Mouse (Mus musculus) MEL (cell line): ENCODE results near the gene Wfdc5. TPM values are rescaled to one million over a fixed set of nuclear protein-coding genes. Genes with fewer than 3 reads are reported as not detected.
A peak's percentile ranks its signal among the peaks of the same experiment; 100 is the strongest.

Experiments
- DNase-seq: peaks from one replicate; pipeline ENCODE4 v3.0.0; 2011; ENCODE audit warnings: low read depth, low spot score
- H3K27ac ChIP-seq: 2 replicates; pipeline ENCODE4 v1.5.1; 2012; ENCODE audit warnings: low read depth, mild to moderate bottlenecking, control low read depth, low read length, moderate library complexity; ENCODE audit not compliant: control insufficient read depth
- H3K27me3 ChIP-seq, 2 experiments: fragments of 150-350 bp in 1 of 2; sonication (generic) in 1 of 2; 2 replicates each; pipeline ENCODE4 v1.6.1; 2012; ENCODE audit warnings: low read length in 2 of 2, mild to moderate bottlenecking in 2 of 2, improper control_type of control experiment in 1 of 2, moderate library complexity in 1 of 2; ENCODE audit not compliant: insufficient read depth in 2 of 2, control insufficient read depth in 1 of 2
- H3K36me3 ChIP-seq, 2 experiments: 2 replicates each; pipeline ENCODE4 v1.6.1; 2012 to 2014; ENCODE audit warnings: low read length in 2 of 2, improper control_type of control experiment in 1 of 2, inconsistent platforms in 1 of 2, mild to moderate bottlenecking in 1 of 2; ENCODE audit not compliant: insufficient read depth in 2 of 2, control insufficient read depth in 1 of 2
- H3K4me1 ChIP-seq, 2 experiments: fragments of 150-350 bp in 1 of 2; sonication (generic) in 1 of 2; 2 replicates each; pipeline ENCODE4 v1.6.1; 2012; ENCODE audit warnings: low read length in 2 of 2, improper control_type of control experiment in 1 of 2, mild to moderate bottlenecking in 1 of 2; ENCODE audit not compliant: insufficient read depth in 2 of 2, control insufficient read depth in 1 of 2
- H3K4me3 ChIP-seq, 2 experiments: fragments of 150-350 bp in 1 of 2; sonication (generic) in 1 of 2; 2 replicates each; pipeline ENCODE4 v1.5.1; 2012; ENCODE audit warnings: low read depth in 2 of 2, low read length in 2 of 2, mild to moderate bottlenecking in 2 of 2, moderate library complexity in 2 of 2, control low read depth in 1 of 2, improper control_type of control experiment in 1 of 2; ENCODE audit not compliant: control insufficient read depth in 1 of 2, insufficient read depth in 1 of 2
- H3K79me2 ChIP-seq: 2 replicates; pipeline ENCODE4 v1.6.1; 2012; ENCODE audit warnings: mild to moderate bottlenecking, low read length, moderate library complexity; ENCODE audit not compliant: control insufficient read depth, poor library complexity, insufficient read depth
- H3K9ac ChIP-seq: 2 replicates; pipeline ENCODE4 v1.6.1; 2012; ENCODE audit warnings: low read depth, mild to moderate bottlenecking, control low read depth, low read length, moderate library complexity; ENCODE audit not compliant: control insufficient read depth, poor library complexity, severe bottlenecking
- H3K9me3 ChIP-seq: fragments of 150-350 bp; sonication (generic); replicated peaks from 2 replicates; pipeline ENCODE4 v1.6.1; 2012; ENCODE audit warnings: mild to moderate bottlenecking, low read length, improper control_type of control experiment, moderate library complexity; ENCODE audit not compliant: insufficient read depth
- CHD1 ChIP-seq: IDR thresholded peaks from 2 replicates; pipeline ENCODE4 v1.6.1; 2012; ENCODE audit warnings: low read depth, mild to moderate bottlenecking, inconsistent platforms, low read length, improper control_type of control experiment
- CHD2 ChIP-seq: IDR thresholded peaks from 2 replicates; pipeline ENCODE4 v1.6.1; 2011; ENCODE audit warnings: low read length, improper control_type of control experiment
- CTCF ChIP-seq, 3 experiments: IDR thresholded peaks in 2 of 3; conservative IDR thresholded peaks in 1 of 3; 2 replicates each; pipeline ENCODE4 v1.5.1; 2011 to 2012; ENCODE audit warnings: low read length in 3 of 3, low read depth in 2 of 3, mild to moderate bottlenecking in 2 of 3, improper control_type of control experiment in 1 of 3, inconsistent platforms in 1 of 3, mixed read lengths in 1 of 3, moderate library complexity in 1 of 3; ENCODE audit not compliant: control insufficient read depth in 1 of 3, insufficient read depth in 1 of 3, poor library complexity in 1 of 3, severe bottlenecking in 1 of 3
- ELF1 ChIP-seq: IDR thresholded peaks from 2 replicates; pipeline ENCODE4 v1.6.1; 2014; ENCODE audit warnings: low read depth, mild to moderate bottlenecking, inconsistent platforms, low read length, improper control_type of control experiment, moderate library complexity
- EP300 ChIP-seq, 2 experiments: IDR thresholded peaks; 2 replicates each; pipeline ENCODE4 v1.6.1; 2011; ENCODE audit warnings: improper control_type of control experiment in 2 of 2, low read length in 2 of 2, low read depth in 1 of 2, mild to moderate bottlenecking in 1 of 2
- ETS1 ChIP-seq: IDR thresholded peaks from 2 replicates; pipeline ENCODE4 v1.6.1; 2012; ENCODE audit warnings: low read depth, mild to moderate bottlenecking, inconsistent platforms, low read length, improper control_type of control experiment, moderate library complexity
- GATA1 ChIP-seq: IDR thresholded peaks from 2 replicates; pipeline ENCODE4 v1.6.1; 2011; ENCODE audit warnings: low read depth, low read length, improper control_type of control experiment
- HCFC1 ChIP-seq: IDR thresholded peaks from 2 replicates; pipeline ENCODE4 v1.6.1; 2012; ENCODE audit warnings: low read depth, mild to moderate bottlenecking, inconsistent platforms, low read length, improper control_type of control experiment, moderate library complexity
- KAT2A ChIP-seq: conservative IDR thresholded peaks from 2 replicates; pipeline ENCODE4 v1.6.1; 2012; ENCODE audit warnings: low read depth, low read length, improper control_type of control experiment, inconsistent platforms
- MXI1 ChIP-seq: IDR thresholded peaks from 2 replicates; pipeline ENCODE4 v1.6.1; 2011; ENCODE audit warnings: mild to moderate bottlenecking, low read depth, low read length, improper control_type of control experiment
- MYC ChIP-seq: IDR thresholded peaks from 2 replicates; pipeline ENCODE4 v1.6.1; 2011; ENCODE audit warnings: low read depth, mild to moderate bottlenecking, low read length, improper control_type of control experiment, moderate library complexity
- NRF1 ChIP-seq: IDR thresholded peaks from 2 replicates; pipeline ENCODE4 v1.6.1; 2014; ENCODE audit warnings: low read depth, mild to moderate bottlenecking, inconsistent platforms, low read length, improper control_type of control experiment, moderate library complexity; ENCODE audit not compliant: poor library complexity, insufficient read depth, severe bottlenecking
- POLR2AphosphoS5 ChIP-seq: IDR thresholded peaks from 2 replicates; pipeline ENCODE4 v1.6.1; 2012; ENCODE audit warnings: low read depth, borderline replicate concordance, mild to moderate bottlenecking, inconsistent platforms, low read length, moderate library complexity, mixed read lengths
- SIN3A ChIP-seq: IDR thresholded peaks from 2 replicates; pipeline ENCODE4 v1.6.1; 2012; ENCODE audit warnings: low read length, improper control_type of control experiment, inconsistent platforms
- polyA plus RNA-seq, 2 experiments: library from polyadenylated mRNA; stranded (reverse) in 1 of 2; unstranded in 1 of 2; fragments of >175 nt in 1 of 2; fragments of >200 nt in 1 of 2; gene quantifications; 2 replicates each; pipeline versions ENCODE4 v1.2.1 to v1.2.4; 2012; ENCODE audit warnings: low replicate concordance in 2 of 2, low read depth in 1 of 2; ENCODE audit not compliant: insufficient read length in 2 of 2, insufficient read depth in 1 of 2, missing spikeins in 1 of 2
- total RNA-seq: library from RNA; depleted of rRNA; stranded (reverse); fragments of 300-350 nt; gene quantifications from 2 replicates; pipeline ENCODE4 v1.2.3, GENCODE M21; 2012; rRNA removed

The Wfdc5 gene
- total and polyA plus RNA-seq, 3 experiments: not detected

DNA sequence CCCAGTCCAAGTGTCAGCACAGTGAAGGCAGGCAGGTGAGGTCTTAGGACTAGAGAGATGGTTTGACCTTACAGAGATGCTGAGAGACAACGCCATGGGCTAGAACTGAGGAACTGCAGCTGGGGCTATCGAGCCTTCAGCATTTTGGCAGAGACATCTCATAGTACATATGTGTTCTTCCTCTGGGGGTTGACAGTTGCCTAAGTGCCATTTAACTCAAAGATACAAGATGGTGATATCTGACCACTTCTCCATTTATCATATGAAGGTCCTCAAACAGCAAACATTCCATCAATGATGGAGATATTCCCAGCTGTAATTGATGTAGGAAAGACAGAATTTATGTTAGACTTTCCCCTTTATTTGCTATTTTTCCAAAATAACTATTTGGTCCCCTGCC lies 55.2 kb downstream of the Wfdc5 start:
- Histone ChIP-seq H3K79me2 (no peaks in the 10 kb centered on the region), H3K9ac (no peak overlapping the region), H3K27ac (no peak overlapping the region)
- TF ChIP-seq SIN3A (0 out of 2 replicates have a peak, but pooled peaks have one; percentile 25), MXI1 (0 out of 2 replicates have a peak, but pooled peaks have one; percentile 28), CHD2 (no peak), EP300 (IDR thresholded peaks at IDR 0.05; ENCODE audit: low read depth in 1 of 2, low read length in 2 of 2) (peak; percentile 53; a peak in 3 of 4 replicates), ETS1 (peak; percentile 39; the same call in 1 of the 2 replicates), POLR2AphosphoS5 (no peak), HCFC1 (no peak), GATA1 (peak; percentile 52), ELF1 (no peak), CHD1 (no peak)
- TF ChIP-seq, all 39 proteins: peak for 5
- peaks cover 3 to 8% of the 10 kb centered on the region in 2 experiments; a peak in 3 of 4 replicates for H3K4me1 ChIP-seq
- no peaks in the 10 kb centered on the region for H3K9me3 ChIP-seq
- no peaks in the 10 kb centered on the region for H3K27me3 ChIP-seq
- peak; percentile 50 for DNase-seq
- H3K4me3 ChIP-seq: no peak overlapping the region
- peaks cover 6 to 8% of the 10 kb centered on the region in 2 experiments for H3K36me3 ChIP-seq

DNA sequence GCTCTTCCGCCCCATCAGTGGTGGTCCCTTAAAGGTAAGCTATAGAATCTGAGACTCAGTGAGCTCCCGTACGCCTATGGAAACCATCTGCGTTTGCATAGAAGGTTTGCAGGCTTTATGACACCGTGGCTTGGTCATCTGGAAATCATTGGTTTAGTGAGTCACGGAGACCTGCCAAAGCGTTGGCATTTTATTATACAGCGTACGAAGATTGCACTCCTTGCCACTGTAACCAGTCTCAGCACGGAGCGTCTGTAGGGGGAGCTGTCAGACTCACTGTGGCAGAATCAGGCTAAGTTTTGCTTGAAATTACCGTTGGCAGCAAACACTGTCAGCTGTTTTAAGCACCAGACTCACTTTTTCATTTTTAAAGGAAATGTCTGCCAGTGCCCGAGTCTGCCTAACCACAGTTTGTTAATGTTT lies 56.0 kb downstream of the Wfdc5 start:
- Histone ChIP-seq H3K27ac (no peak overlapping the region), H3K9ac (no peak overlapping the region), H3K9me3 (no peaks in the 10 kb centered on the region), H3K36me3 (peaks cover 6 to 8% of the 10 kb centered on the region in 2 experiments), H3K27me3 (no peaks in the 10 kb centered on the region), H3K4me3 (no peak overlapping the region), H3K4me1 (peaks cover 3 to 8% of the 10 kb centered on the region in 2 experiments; a peak in 3 of 4 replicates), H3K79me2 (no peaks in the 10 kb centered on the region)
- DNase-seq: peak; percentile 12
- TF ChIP-seq NRF1 (no peak), CTCF (IDR thresholded peaks at IDR 0.05 in 2 of 3, conservative IDR thresholded peaks at IDR 0.05 in 1 of 3; ENCODE audit: control insufficient read depth in 1 of 3, insufficient read depth in 1 of 3, low read depth in 2 of 3, low read length in 3 of 3, poor library complexity in 1 of 3, severe bottlenecking in 1 of 3) (peak in 2 of 3 experiments; percentile 30 to 37; a peak in 4 of 6 replicates), KAT2A (no peak), MYC (no peak)
- TF ChIP-seq, all 39 proteins: peak for 1

Other genes with a start within 250 kb of the Wfdc5 start
- gene Ywhab, start 187.8 kb downstream of the Wfdc5 start, total RNA-seq: 71.4 and 76.3 TPM in 2 replicates
- gene Ywhab, start 187.8 kb downstream of the Wfdc5 start, polyA plus RNA-seq: 100 to 1,000 TPM; 179 to 717 TPM
- gene Pabpc1l, start 157.3 kb downstream of the Wfdc5 start, total RNA-seq: 0.27 and 0.29 TPM in 2 replicates
- gene Pabpc1l, start 157.3 kb downstream of the Wfdc5 start, polyA plus RNA-seq: under 1 TPM in 1 of 2 experiments, not detected in 1; 0.40 TPM
- gene Stk4, start 112.4 kb downstream of the Wfdc5 start, total RNA-seq: 41.8 and 46.8 TPM in 2 replicates
- gene Stk4, start 112.4 kb downstream of the Wfdc5 start, polyA plus RNA-seq: 10 to 100 TPM in 1 of 2 experiments, not detected in 1; 56.1 TPM
- gene Tomm34, start 111.6 kb downstream of the Wfdc5 start, total RNA-seq: 31.7 and 38.9 TPM in 2 replicates
- gene Tomm34, start 111.6 kb downstream of the Wfdc5 start, polyA plus RNA-seq: 10 to 100 TPM in 1 of 2 experiments, not detected in 1; 48.7 TPM
- gene Kcns1, start 11.6 kb downstream of the Wfdc5 start, total RNA-seq: not detected in 2 replicates
- not detected for gene Kcns1, start 11.6 kb downstream of the Wfdc5 start, polyA plus RNA-seq
- not detected in 2 replicates for gene Wfdc12, start 7.9 kb upstream of the Wfdc5 start, total RNA-seq
- under 1 TPM in 1 of 2 experiments, not detected in 1; 0.10 TPM for gene Wfdc12, start 7.9 kb upstream of the Wfdc5 start, polyA plus RNA-seq
- gene Wfdc15a, start 17.4 kb upstream of the Wfdc5 start, total RNA-seq: not detected in 2 replicates
- gene Wfdc15a, start 17.4 kb upstream of the Wfdc5 start, polyA plus RNA-seq: not detected
- not detected in 2 replicates for gene Wfdc15b, start 38.9 kb upstream of the Wfdc5 start, total RNA-seq
- not detected for gene Wfdc15b, start 38.9 kb upstream of the Wfdc5 start, polyA plus RNA-seq
- not detected in 2 replicates for gene Svs2, start 55.7 kb upstream of the Wfdc5 start, total RNA-seq
- not detected for gene Svs2, start 55.7 kb upstream of the Wfdc5 start, polyA plus RNA-seq
- gene Svs3b, start 73.9 kb upstream of the Wfdc5 start, total RNA-seq: not detected in 2 replicates
- gene Svs3b, start 73.9 kb upstream of the Wfdc5 start, polyA plus RNA-seq: not detected
- not detected in 2 replicates for gene Svs4, start 95.7 kb upstream of the Wfdc5 start, total RNA-seq
- not detected for gene Svs4, start 95.7 kb upstream of the Wfdc5 start, polyA plus RNA-seq
- gene Svs3a, start 106.5 kb upstream of the Wfdc5 start, total RNA-seq: not detected in 2 replicates
- gene Svs3a, start 106.5 kb upstream of the Wfdc5 start, polyA plus RNA-seq: not detected
- not detected in 2 replicates for gene Svs6, start 134.0 kb upstream of the Wfdc5 start, total RNA-seq
- not detected for gene Svs6, start 134.0 kb upstream of the Wfdc5 start, polyA plus RNA-seq
- gene Svs5, start 150.0 kb upstream of the Wfdc5 start, total RNA-seq: not detected in 2 replicates
- gene Svs5, start 150.0 kb upstream of the Wfdc5 start, polyA plus RNA-seq: not detected
- not detected in 2 replicates for gene Slpi, start 206.4 kb upstream of the Wfdc5 start, total RNA-seq
- gene Slpi, start 206.4 kb upstream of the Wfdc5 start, polyA plus RNA-seq: not detected
- gene Rbpjl, start 220.4 kb upstream of the Wfdc5 start, total RNA-seq: not detected in 2 replicates
- under 1 TPM in 1 of 2 experiments, not detected in 1; 0.07 TPM for gene Rbpjl, start 220.4 kb upstream of the Wfdc5 start, polyA plus RNA-seq
- not detected in 2 replicates for gene Matn4, start 222.4 kb upstream of the Wfdc5 start, total RNA-seq
- gene Matn4, start 222.4 kb upstream of the Wfdc5 start, polyA plus RNA-seq: not detected